Mouse (Mus musculus) brain, embryonic 14.5 days (tissue): ENCODE measurements around the gene Txndc9. TPM values are rescaled to one million over a fixed set of nuclear protein-coding genes. Genes with fewer than 3 reads are reported as not detected.
A peak's percentile ranks its signal among the peaks of the same experiment; 100 is the strongest.

Experiments used
- DNase-seq: peaks from one replicate; pipeline ENCODE4 v3.0.0-alpha.2; 2011; ENCODE audit warnings: low read depth
- CTCF ChIP-seq: fragments of 200-500 bp; IDR thresholded peaks from 2 replicates; pipeline ENCODE4 v1.5.1; 2012; ENCODE audit warnings: inconsistent platforms, mild to moderate bottlenecking, moderate library complexity, borderline replicate concordance; ENCODE audit not compliant: insufficient read depth, insufficient read length; ENCODE audit errors: extremely low read depth
- POLR2A ChIP-seq: fragments of 200-500 bp; IDR thresholded peaks from 2 replicates; pipeline ENCODE4 v1.6.1; 2012; ENCODE audit warnings: mild to moderate bottlenecking, inconsistent platforms, borderline replicate concordance; ENCODE audit not compliant: poor library complexity, insufficient read depth, insufficient read length, severe bottlenecking; ENCODE audit errors: extremely low read depth
- polyA plus RNA-seq: library from polyadenylated mRNA; depleted of rRNA; stranded (reverse); fragments of >200 nt; gene quantifications from 2 replicates; pipeline ENCODE4 v1.2.3, GENCODE M21; 2012; rRNA removed

The Txndc9 gene
- polyA plus RNA-seq: 49.7 and 51.0 TPM in 2 replicates

DNA sequence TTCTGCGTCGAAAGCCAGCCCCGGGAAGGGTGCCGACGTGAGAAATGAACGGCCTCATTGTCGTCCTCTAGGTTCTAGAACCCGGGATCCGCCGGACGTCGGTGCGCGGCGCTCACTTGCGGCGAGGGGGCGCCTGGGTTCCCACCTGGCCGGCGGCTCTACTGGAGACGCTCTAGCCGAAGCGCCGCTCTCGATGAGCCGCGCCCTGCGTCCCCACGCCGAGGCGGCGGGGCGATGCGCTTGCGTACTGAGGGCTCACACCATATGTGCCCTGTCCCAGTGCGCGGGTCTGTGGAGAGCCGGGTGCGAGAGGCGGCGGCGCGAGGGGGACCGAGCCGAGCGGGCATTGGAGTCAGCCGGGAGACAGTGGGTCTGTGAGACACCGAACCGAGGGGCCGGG, at the start of gene Txndc9, which contains the start of gene Eif5b:
Gene Txndc9 (minus strand): TSS at position 27 of the 400 bp plus-strand sequence.
Gene Eif5b (plus strand): TSS at position 144 of the 400 bp plus-strand sequence.
- DNase-seq: peak; percentile 98
- TF ChIP-seq CTCF: peak; percentile 35; the same call in 1 of the 2 replicates
- TF ChIP-seq POLR2A: 0 out of 2 replicates have a peak, but pooled peaks have one; percentile 34

DNA sequence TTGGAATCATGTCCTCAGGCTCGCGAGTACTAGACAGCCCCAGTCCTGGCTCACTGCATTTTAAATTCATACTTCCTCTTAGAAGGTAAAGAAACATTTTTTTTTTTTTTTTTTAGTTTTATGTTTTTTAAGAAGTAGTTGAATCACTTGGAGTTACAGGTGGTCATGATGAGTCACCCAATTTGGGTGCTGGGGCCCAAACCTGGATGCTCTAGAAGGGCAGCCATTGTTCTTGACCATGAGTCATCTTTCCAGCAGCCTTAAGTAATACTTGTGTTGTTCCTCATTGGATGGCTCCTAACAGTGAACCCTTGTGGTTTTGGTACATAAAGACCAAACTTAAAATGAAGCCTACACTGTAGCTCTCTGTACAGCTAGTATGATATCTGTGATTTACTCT, 41.2 kb upstream of the Txndc9 start:
- TF ChIP-seq CTCF (no peak), POLR2A (no peak)
- no peak for DNase-seq

DNA sequence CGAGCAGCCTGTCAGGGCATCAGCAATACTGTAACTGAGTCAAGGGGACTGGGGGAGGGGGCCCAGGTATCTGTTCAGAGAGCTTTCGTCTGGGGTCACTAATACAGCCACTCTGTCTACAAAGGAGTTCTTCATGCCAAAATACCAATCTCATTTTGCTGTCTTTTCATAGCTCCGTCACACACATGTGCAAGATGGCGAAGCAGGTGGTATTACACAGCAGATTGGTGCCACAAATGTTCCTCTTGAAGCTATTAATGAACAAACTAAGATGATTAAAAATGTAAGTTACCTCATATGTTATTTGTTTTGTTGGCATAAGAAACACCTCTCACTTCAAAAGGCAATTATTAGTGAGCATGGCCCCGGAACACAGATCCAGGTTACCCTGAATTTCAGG, 39.7 kb upstream of the Txndc9 start:
- DNase-seq: no peak
- TF ChIP-seq POLR2A: no peak
- TF ChIP-seq CTCF: no peak

DNA sequence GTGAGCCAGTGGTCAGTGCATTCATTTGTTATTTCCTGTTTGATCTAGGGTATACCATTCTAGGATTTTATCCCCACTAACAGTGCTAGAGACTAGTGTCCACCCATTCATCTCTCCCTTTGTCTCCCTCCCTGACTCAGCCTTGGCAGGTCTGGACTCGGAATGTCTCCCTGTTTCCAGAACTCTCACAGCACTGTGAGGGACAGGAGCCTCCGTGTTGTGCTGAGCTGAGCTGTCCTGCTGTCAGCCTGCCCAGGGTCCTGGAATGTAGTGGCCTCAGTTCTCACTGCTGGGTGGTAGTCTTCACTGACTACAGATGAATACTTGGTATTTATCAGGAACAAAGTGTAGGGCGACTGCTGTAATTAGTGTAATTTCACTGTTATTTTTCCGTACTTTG, 37.8 kb upstream of the Txndc9 start:
- TF ChIP-seq POLR2A (no peak), CTCF (no peak)
- DNase-seq: no peak

DNA sequence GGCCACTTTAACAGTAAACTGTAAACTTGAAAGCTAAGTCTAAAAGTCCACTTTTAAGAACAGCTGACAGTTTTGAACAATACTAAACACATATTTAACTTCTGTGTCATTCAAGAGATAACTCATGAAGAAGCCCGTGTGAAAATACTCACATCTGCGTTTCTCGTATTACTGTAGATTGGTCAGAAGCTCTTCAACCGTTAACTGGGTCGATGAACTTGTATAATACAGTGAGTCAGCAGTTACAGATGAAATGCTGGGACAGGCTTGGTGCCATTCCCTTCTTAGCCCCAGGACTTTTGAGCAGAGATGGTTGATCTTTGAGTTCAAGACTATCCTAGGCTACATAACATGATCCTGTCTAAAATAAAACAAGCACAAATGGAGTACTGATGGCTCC, 33.7 kb upstream of the Txndc9 start:
- no peak for TF ChIP-seq POLR2A
- no peak for DNase-seq

DNA sequence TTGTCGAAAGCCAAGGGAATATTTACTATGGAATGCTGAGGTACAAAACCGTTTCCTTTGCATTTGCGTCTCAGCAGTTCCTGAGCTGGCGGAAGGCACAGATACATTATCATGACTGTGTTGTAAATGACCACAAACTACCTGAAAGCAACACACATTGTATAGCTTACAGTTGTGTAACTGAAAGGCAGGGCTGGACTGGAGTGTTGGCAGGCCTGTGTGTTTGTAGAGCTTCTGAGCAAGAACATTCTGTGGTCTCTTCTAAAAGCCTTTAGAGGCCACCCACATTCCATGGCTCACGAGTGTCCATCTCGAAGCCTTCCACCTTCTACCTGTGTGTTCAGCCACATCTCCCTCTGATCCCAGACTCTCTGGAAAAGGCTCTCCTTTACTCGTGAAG, 29.6 kb upstream of the Txndc9 start:
- no peak for TF ChIP-seq POLR2A
- no peak for TF ChIP-seq CTCF
- no peak for DNase-seq

DNA sequence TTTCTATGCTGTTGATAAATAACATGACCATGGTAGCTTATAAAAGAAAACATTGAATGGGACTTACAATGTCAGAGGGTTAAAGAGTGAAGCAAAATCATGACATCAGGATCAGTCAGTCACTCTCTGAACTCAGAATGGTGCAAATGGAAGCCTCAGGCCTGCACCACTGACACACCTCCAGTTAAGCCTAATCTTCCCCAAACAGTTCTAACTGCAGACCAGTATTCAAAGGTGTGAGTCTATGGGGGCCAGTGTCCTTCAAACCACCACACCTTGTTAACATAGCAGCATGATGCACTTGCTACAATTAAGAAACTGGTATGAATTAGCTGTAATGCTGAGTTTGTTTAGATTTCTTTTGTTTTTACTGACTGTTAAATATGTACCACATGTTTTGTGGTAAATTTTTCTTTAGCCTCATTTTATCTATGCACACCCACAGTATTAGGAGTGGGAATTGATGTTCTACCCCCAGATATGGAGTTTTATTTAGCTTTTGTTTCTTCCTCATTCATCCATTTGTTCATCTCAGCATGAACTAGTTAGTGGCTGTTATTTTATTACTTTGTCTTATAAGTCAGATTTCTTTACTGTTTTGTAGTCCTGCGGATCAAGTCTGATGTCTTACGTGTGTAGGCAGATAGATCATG, 17.0 kb upstream of the Txndc9 start:
- DNase-seq: no peak
- TF ChIP-seq CTCF (no peak), POLR2A (no peak)

DNA sequence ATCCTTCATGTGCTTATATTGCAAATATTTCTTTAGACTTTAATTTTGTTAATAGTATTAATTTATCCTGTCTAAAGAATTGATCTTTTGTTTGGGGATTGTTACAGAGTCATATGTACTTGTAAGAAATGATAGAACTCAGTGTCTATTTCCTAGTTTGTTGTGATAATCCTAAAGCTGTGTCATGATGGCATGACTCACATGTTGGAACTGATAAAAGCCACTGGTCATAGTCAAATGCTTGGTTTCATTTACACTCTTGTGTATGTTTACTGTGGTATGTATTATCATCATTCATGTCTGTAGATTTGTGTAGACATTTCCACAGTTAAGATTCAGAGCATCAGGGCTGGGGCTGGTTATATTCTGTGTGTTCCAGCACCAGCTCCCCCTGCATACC, 14.8 kb upstream of the Txndc9 start:
- TF ChIP-seq CTCF (no peak), POLR2A (no peak)

DNA sequence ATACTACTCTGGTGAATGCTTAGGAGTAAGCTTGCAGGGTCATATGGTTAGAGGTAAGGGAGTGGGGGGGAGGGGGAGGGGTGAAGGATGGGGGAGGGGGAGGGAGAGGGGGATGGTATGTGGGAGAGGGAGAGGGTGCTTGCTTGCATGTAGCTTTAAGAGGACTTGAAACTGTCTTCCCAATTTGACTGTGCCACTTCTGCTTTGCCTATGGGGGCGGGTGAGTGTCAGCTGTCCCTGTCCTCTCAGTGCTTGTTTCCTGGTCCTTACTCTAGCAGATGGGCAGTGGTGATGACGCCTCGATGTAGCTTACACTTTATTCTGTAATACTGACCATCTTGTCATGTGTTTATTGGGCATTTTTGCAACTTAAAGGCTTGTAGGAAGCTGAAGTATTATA, 14.4 kb upstream of the Txndc9 start:
- TF ChIP-seq CTCF: no peak
- TF ChIP-seq POLR2A: no peak
- DNase-seq: no peak

More for the DNA sequence above, 14.8 kb upstream of the Txndc9 start:
- no peak for DNase-seq

DNA sequence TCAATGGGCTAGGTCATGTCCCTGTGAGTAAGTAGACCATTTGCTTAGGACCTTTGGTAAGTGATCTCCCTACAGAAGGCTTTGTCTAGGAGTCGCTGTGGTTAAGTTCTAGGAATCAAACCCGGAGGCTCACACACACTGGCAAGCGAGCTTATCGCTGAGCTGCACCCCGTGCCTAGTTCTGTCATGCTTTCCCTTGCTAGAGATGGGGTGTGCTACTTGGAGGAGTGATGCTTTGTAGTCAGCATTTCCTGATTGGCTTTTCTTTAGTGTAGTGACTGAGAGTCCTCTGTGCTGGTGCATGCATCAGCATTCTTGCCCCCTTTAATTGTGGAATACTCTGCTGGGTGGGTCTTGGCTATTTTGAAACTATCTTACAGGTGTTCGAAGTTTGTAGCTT, 14.0 kb upstream of the Txndc9 start:
- TF ChIP-seq CTCF (no peak), POLR2A (no peak)
- DNase-seq: no peak

DNA sequence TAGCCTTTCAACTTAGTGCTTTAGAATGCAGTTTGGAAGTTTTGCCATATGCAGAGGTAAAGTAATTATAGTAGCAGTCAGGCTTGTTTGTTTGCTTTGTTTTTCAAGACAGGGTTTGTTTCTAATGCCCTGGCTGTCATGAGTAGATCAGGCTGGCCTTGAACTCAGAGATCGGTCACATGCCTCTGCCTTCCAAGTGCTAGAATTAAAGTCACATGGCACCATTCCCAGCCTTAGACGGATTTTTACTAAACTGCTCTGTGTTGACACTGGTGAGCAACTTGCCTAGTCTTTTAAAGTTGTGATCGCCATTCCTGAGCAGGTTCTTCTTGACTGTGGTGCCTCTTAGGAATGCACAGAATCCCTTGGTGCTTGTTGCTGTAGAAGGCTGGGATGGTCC, 9.0 kb upstream of the Txndc9 start:
- no peak for DNase-seq
- TF ChIP-seq POLR2A (no peak), CTCF (no peak)

DNA sequence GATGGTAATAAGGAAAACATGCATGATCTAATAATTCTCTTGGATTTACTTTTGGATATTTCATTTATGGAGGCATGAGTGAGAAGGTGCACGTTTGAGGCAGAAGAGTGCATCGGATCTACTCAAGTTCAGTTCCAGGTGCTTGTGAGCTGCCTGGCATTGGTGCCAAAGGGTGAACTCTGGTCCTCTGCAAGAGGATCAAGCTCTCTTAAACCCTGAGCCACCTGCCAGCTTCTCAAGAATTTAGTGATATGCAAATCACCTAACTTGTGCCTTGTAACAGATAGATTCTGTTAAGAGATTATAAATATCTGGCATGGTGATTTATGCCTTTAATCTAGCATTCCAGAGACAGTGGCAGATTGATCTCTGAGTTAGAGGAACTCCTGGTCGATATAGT, 5.4 kb upstream of the Txndc9 start:
- no peak for DNase-seq
- no peak for TF ChIP-seq CTCF
- no peak for TF ChIP-seq POLR2A
